Mouse (Mus musculus): ENCODE results near the gene Znrd1. TPM values are rescaled to one million over a fixed set of nuclear protein-coding genes. Genes with fewer than 3 reads are reported as not detected.

Znrd1 gene
- polyA plus RNA-seq, 1 experiment = 55.0 TPM

DNA sequence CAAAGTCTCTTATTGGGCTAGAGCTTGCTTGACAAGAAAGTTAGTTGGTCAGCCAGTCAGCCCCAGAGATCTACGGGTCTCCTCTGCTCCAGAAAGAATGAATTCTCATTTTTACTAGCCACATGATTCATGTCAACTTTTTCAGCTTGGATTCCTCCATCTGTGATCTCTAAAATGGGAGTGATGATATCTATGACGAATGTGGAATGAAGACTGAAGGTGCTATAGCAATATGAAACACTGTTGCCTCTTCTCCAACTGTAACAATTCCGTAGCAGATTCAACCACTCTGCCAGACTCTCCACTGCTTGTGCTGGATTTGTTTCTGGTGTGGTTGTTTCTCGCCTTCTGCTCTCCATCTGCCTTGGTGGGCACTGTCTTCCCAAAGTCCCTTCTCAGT, 27.2 kb downstream of the Znrd1 start:
- H3K4me1 ChIP-seq (ENCODE audit: control insufficient read depth, insufficient read depth, low read length) = peaks cover 12% of the 10 kb centered on the region
- H3K27ac ChIP-seq (ENCODE audit: insufficient read depth, low read length) = peak overlapping the region; percentile 11; the same call in 1 of the 2 replicates
- no peak for TF ChIP-seq POLR2A (IDR thresholded peaks at IDR 0.05; ENCODE audit: low read depth, low read length)
- no peak for TF ChIP-seq CTCF (IDR thresholded peaks at IDR 0.05; ENCODE audit: borderline replicate concordance, insufficient read depth, low read length)
- no peak overlapping the region for H3K4me3 ChIP-seq (ENCODE audit: insufficient read depth, low read length)

DNA sequence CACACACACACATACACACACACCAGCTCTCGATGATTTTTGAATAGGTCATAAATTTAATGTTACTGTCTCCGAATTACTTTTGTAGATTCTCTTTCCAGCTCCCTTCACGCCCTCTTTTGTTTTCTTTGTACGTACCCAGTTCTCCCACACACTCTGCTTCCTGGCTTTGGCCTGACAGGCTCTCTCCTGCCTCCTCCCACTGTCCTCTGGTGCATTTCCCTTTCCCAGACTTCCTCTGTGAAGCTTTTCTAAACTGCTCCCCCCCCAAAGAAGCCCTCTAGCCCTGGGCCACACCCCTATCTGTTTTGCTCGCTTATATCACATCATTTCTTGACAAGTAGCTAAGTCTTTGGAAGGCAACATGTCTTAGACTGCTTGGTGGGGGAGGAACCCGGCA, 28.1 kb downstream of the Znrd1 start:
- no peak for TF ChIP-seq CTCF (IDR thresholded peaks at IDR 0.05; ENCODE audit: borderline replicate concordance, insufficient read depth, low read length)
- no peak for TF ChIP-seq POLR2A (IDR thresholded peaks at IDR 0.05; ENCODE audit: low read depth, low read length)
- Histone ChIP-seq H3K4me3 (ENCODE audit: insufficient read depth, low read length) (no peak overlapping the region), H3K4me1 (ENCODE audit: control insufficient read depth, insufficient read depth, low read length) (peaks cover 12% of the 10 kb centered on the region), H3K27ac (ENCODE audit: insufficient read depth, low read length) (no peak overlapping the region)

DNA sequence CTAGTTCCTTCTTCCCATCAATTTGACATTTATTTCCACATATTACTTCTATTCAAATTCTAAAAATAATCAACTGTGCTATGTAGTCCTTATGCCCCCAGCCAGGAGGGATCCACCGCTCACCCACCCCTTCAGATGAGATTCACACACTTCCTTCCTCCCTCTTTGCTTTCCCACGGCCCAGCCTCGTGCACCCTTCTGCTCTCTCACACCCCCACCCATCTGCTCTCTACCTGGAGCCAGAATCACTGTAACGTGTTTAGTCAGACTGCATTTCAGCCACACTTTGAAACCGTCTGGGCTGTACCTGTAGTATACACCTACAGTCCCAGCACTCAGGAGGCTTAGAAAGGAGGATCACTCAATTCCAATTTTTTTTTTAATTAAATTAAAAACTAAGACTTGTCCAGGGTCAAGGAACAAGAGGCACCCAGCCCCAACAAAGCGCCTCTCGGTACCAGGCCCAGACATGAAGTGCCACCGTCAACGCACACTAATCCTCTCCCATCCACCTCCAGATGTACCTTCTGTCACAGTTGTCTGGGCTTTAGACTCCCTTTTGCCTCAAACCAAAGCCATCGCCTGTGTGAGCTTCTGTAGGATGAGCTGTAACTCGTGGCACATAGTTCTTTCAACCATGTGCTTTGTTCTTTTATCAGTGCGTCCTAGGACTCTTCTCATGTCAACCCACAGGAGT, 29.0 kb downstream of the Znrd1 start:
- TF ChIP-seq CTCF (IDR thresholded peaks at IDR 0.05; ENCODE audit: borderline replicate concordance, insufficient read depth, low read length) (no peak), POLR2A (IDR thresholded peaks at IDR 0.05; ENCODE audit: low read depth, low read length) (no peak)
- no peak overlapping the region for H3K4me3 ChIP-seq (ENCODE audit: insufficient read depth, low read length)
- H3K27ac ChIP-seq (ENCODE audit: insufficient read depth, low read length) = no peak overlapping the region
- peaks cover 12% of the 10 kb centered on the region for H3K4me1 ChIP-seq (ENCODE audit: control insufficient read depth, insufficient read depth, low read length)

DNA sequence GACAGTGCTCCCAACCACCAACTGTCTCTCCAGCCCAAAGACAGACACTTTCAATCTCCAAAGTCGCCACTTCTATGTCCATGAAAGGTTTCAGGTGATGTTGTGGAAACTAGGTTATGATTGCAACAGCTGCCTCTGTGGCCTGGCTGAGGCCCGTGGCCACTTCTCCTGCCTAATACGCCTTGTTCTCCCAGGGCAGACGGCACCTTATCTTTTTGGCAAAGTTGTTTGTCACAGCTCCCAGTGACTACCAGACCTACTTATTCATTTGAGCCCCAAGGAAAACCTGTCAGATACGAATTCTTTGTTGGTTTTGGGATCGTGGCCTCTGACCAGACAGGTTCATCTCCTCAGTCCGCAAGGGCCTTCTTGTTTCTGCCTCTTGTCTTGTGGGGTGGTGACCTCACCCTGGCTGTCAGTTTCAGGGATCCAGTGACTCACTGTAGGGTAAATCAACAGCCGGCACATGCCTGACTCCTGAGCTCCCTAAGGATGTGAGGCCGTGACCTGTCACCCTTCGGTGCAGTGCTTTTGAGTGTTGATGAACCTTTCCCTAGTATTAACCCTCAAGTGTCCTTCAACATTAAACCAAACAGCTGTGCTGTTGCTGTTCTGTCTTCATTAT, 30.8 kb downstream of the Znrd1 start:
- TF ChIP-seq POLR2A (IDR thresholded peaks at IDR 0.05; ENCODE audit: low read depth, low read length) (no peak), CTCF (IDR thresholded peaks at IDR 0.05; ENCODE audit: borderline replicate concordance, insufficient read depth, low read length) (no peak)
- no peak overlapping the region for H3K27ac ChIP-seq (ENCODE audit: insufficient read depth, low read length)
- no peak overlapping the region for H3K4me3 ChIP-seq (ENCODE audit: insufficient read depth, low read length)

DNA sequence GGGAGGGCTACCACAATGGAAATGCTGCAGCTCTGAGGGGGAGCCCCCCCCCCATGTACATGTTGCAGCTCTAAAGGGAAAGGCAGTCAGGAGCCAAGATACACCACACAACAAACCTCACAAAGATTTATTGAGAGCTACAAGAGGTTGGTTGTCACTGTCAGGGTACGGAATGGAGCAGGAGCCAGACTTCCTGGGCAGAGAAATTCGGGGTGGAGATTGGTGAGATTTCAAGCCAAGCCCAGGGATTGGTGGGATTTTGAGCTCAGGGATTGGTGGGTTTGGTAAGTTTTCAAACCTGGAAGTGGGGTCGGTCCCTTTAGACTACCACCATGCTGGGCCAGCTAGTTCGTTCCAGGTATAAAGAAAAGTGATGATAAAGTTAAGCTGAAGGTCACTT, 34.9 kb downstream of the Znrd1 start:
- no peak for TF ChIP-seq CTCF (IDR thresholded peaks at IDR 0.05; ENCODE audit: borderline replicate concordance, insufficient read depth, low read length)
- TF ChIP-seq POLR2A (IDR thresholded peaks at IDR 0.05; ENCODE audit: low read depth, low read length) = no peak
- Histone ChIP-seq H3K4me1 (ENCODE audit: control insufficient read depth, insufficient read depth, low read length) (no peaks in the 10 kb centered on the region), H3K4me3 (ENCODE audit: insufficient read depth, low read length) (no peak overlapping the region), H3K27ac (ENCODE audit: insufficient read depth, low read length) (no peak overlapping the region)

More for the DNA sequence above, 30.8 kb downstream of the Znrd1 start:
- H3K4me1 ChIP-seq (ENCODE audit: control insufficient read depth, insufficient read depth, low read length) = peaks cover 12% of the 10 kb centered on the region

DNA sequence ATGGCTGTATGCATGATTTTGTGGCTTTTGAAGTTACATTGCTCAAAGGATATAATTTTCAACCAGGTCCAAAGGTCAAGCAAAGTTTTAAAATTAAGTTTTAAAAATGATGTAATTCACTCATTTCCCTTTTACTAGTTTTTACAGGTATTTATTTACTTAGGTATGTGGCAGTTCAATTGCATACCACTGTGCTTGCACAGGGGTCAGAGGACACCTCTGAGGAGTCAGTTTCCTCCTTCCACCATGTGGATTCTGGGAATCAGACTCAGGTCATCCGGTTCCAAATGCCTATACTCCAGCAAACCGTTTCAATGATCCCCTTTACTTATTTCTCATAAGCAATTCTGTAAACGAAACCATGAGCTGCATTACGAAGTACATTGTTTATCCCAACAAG, 35.6 kb downstream of the Znrd1 start:
- no peak for TF ChIP-seq CTCF (IDR thresholded peaks at IDR 0.05; ENCODE audit: borderline replicate concordance, insufficient read depth, low read length)
- TF ChIP-seq POLR2A (IDR thresholded peaks at IDR 0.05; ENCODE audit: low read depth, low read length) = no peak
- Histone ChIP-seq H3K4me1 (ENCODE audit: control insufficient read depth, insufficient read depth, low read length) (no peaks in the 10 kb centered on the region), H3K27ac (ENCODE audit: insufficient read depth, low read length) (no peak overlapping the region), H3K4me3 (ENCODE audit: insufficient read depth, low read length) (no peak overlapping the region)

DNA sequence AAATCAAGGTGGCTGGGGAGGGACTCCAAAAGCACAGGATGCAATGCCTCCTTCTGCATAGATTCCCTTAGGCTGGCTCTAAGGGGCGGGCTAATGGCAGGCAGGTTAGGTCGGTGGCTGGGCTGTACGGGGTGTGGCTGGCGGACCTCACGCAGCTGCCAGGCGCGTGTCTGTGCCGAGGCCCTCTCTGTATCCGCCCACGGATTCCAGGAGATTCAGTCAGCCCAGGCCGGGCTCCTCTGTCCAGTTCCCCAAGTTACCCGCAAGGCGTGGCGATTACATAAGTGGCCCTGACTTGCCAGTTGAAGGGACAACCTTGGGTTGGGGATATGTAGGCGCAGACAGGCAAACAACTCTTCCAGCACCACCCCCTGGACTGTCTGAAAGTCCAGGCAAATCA, 38.1 kb downstream of the Znrd1 start:
- H3K4me1 ChIP-seq (ENCODE audit: control insufficient read depth, insufficient read depth, low read length) = no peaks in the 10 kb centered on the region

DNA sequence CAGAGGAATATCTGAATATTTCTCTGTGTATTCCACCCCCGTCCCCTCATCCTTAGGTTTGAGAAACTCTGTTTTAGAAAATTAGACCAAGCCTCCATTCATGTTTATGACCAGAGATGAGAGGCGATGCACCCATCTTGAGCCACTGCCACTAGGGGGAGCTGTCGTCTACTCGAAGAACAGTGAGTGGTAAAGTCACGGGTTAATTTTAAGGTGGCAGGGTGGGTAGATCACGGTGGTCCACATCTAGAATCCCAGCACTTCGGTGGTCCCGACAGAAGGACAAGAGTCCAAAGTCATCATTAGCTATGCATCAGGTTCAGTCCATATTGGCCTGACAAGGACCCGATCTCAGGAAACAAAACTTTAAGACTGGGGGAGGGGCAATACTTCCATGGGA, 43.3 kb downstream of the Znrd1 start:
- no peak overlapping the region for H3K4me3 ChIP-seq (ENCODE audit: insufficient read depth, low read length)
- H3K27ac ChIP-seq (ENCODE audit: insufficient read depth, low read length) = no peak overlapping the region
- TF ChIP-seq CTCF (IDR thresholded peaks at IDR 0.05; ENCODE audit: borderline replicate concordance, insufficient read depth, low read length) = peak; percentile 84; the same call in 1 of the 2 replicates
- TF ChIP-seq POLR2A (IDR thresholded peaks at IDR 0.05; ENCODE audit: low read depth, low read length) = no peak
- no peaks in the 10 kb centered on the region for H3K4me1 ChIP-seq (ENCODE audit: control insufficient read depth, insufficient read depth, low read length)

More for the DNA sequence above, 38.1 kb downstream of the Znrd1 start:
- Histone ChIP-seq H3K27ac (ENCODE audit: insufficient read depth, low read length) (no peak overlapping the region), H3K4me3 (ENCODE audit: insufficient read depth, low read length) (no peak overlapping the region)
- no peak for TF ChIP-seq POLR2A (IDR thresholded peaks at IDR 0.05; ENCODE audit: low read depth, low read length)
- TF ChIP-seq CTCF (IDR thresholded peaks at IDR 0.05; ENCODE audit: borderline replicate concordance, insufficient read depth, low read length) = no peak

DNA sequence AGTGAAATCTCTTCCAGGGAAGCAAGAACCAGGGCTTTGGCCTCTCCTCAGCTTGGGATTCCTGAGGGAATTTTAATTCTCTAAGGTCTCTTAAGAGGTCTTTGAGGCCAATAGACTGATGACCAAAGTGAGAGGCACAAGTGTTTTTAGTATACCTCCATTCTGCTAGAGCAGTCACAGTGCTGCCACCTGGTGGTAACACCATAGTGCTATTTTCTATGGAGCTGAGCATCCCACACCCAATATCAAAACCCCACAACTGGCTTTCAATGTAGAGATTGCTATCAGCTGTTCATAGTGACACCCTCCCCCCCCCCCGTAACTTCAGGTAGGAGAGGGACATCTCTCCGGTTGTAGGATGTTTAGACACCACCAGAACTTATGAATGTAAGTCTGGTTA, 44.3 kb downstream of the Znrd1 start:
- H3K27ac ChIP-seq (ENCODE audit: insufficient read depth, low read length) = no peak overlapping the region
- H3K4me3 ChIP-seq (ENCODE audit: insufficient read depth, low read length) = no peak overlapping the region
- H3K4me1 ChIP-seq (ENCODE audit: control insufficient read depth, insufficient read depth, low read length) = no peaks in the 10 kb centered on the region
- no peak for TF ChIP-seq POLR2A (IDR thresholded peaks at IDR 0.05; ENCODE audit: low read depth, low read length)
- TF ChIP-seq CTCF (IDR thresholded peaks at IDR 0.05; ENCODE audit: borderline replicate concordance, insufficient read depth, low read length) = peak; percentile 32; the same call in 1 of the 2 replicates

DNA sequence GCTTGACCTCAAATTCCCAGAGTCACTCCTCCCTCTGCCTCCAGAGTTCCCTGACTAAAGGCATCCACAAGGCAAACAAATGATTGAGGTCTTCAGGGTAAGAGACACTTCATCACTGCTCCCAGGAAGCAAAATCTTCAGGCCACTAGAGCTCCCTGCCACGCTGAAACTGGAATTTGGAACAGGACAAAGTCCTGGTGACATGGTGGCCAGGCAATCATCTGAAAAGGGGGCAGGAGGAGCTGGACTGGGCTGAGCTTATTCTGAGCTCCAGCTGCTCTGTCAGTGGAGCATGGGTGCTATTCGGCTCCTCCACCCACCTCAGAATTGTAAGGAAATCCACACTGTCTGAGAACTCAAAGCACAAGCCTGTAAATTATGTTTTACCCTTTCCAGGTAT, 46.3 kb downstream of the Znrd1 start:
- H3K4me1 ChIP-seq (ENCODE audit: control insufficient read depth, insufficient read depth, low read length) = no peaks in the 10 kb centered on the region
- TF ChIP-seq POLR2A (IDR thresholded peaks at IDR 0.05; ENCODE audit: low read depth, low read length) (no peak), CTCF (IDR thresholded peaks at IDR 0.05; ENCODE audit: borderline replicate concordance, insufficient read depth, low read length) (no peak)
- H3K4me3 ChIP-seq (ENCODE audit: insufficient read depth, low read length) = no peak overlapping the region
- H3K27ac ChIP-seq (ENCODE audit: insufficient read depth, low read length) = no peak overlapping the region

Data from embryonic fibroblast, embryonic 13.5 days (primary cell).